Comparison of ENCODE assay signal across 15 mouse cellular contexts in the genomic region with DNA sequence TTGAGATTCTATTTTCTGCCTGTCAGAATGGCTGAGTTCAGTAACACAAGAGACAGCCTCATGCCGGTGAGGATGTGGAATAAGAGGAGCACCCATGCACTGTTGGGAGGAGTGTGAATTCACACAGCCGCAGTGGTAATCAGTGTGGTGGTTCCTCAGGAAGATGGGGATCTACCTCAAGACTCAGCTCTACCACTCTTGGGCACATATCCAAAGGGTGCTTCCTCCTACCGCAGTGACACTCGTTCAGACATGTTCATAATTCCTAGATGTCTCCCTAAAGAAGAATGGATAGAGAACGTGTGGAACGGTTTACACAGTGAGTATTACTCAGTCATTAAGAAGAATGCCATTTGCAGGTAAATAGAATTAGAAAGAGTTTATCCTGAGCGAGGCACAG. TPM values are rescaled to one million over a fixed set of nuclear protein-coding genes. Genes with fewer than 3 reads are reported as not detected.
DNase-seq lines count a peak whose midpoint lies in the region; ATAC-seq and TF ChIP-seq lines count a peak whose summit lies in the region.
"Had no signal": no experiment of that assay in that cellular context is flagged by ENCODE, and none has a peak within 500 bp of the region (broad histone marks: within the 10 kb centered on the region; RNA-seq: fewer than 3 reads in every experiment).

No protein-coding gene starts in this region.

- no peak overlapping the region for H3K9ac ChIP-seq in kidney, embryonic 16.5 days (replicated peaks; ENCODE audit: low read length)
- H3K9ac ChIP-seq in embryonic facial prominence, embryonic 13.5 days, result no peak overlapping the region
- peak overlapping the region; percentile 37 for H3K9ac ChIP-seq in liver, postnatal 0 days (replicated peaks)

- H3K4me3 ChIP-seq in cerebellum, adult 2 months (replicated peaks; ENCODE audit: insufficient read depth, low read depth, low read length), result peak overlapping the region; percentile 32
- no peak overlapping the region; the same call in 1 of the 2 replicates for H3K4me3 ChIP-seq in kidney, embryonic 16.5 days (ENCODE audit: low read length)
- H3K4me3 ChIP-seq in embryonic facial prominence, embryonic 13.5 days, result no peak overlapping the region
- H3K4me3 ChIP-seq in liver, postnatal 0 days (ENCODE audit: low read depth, low read length), result peak overlapping the region; percentile 76; the same call in 1 of the 2 replicates
- H3K4me3 ChIP-seq: erythroblast, embryonic 14.5 days had no signal

- DNase-seq in cerebellum, adult 2 months, result no peak
- DNase-seq in cerebellum, postnatal 25 days, result no peak
- DNase-seq in kidney, adult 9 months, result no peak
- no peak for DNase-seq in liver, postnatal 0 days
- DNase-seq in spleen, adult 12 weeks (ENCODE audit: low spot score), result no peak
- no peak for DNase-seq in ovary, adult 18-20 months (ENCODE audit: low spot score)
- DNase-seq: adrenal gland, adult 8-10 months; gastrocnemius, postnatal 14 days; thymus, adult 2 months had no signal

- H3K4me2 ChIP-seq in kidney, embryonic 16.5 days (replicated peaks; ENCODE audit: low read depth, low read length), result peak overlapping the region; percentile 20; the same call in 1 of the 2 replicates
- peak overlapping the region; percentile 92 for H3K4me2 ChIP-seq in embryonic facial prominence, embryonic 13.5 days
- peak overlapping the region; percentile 94 for H3K4me2 ChIP-seq in liver, postnatal 0 days (ENCODE audit: low read depth, low read length)

- no peaks in the 10 kb centered on the region for H3K9me3 ChIP-seq in kidney, embryonic 16.5 days (ENCODE audit: low read length)
- H3K9me3 ChIP-seq in embryonic facial prominence, embryonic 13.5 days, result no peaks in the 10 kb centered on the region
- H3K9me3 ChIP-seq in liver, postnatal 0 days (ENCODE audit: low read length), result no peaks in the 10 kb centered on the region

- peaks cover 14% of the 10 kb centered on the region for H3K4me1 ChIP-seq in cerebellum, adult 2 months (ENCODE audit: control insufficient read depth, insufficient read depth, low read length)
- H3K4me1 ChIP-seq in kidney, embryonic 16.5 days (ENCODE audit: insufficient read depth, low read length), result peaks cover 16% of the 10 kb centered on the region; the same call in 1 of the 2 replicates
- H3K4me1 ChIP-seq in embryonic facial prominence, embryonic 13.5 days, result peaks cover 33% of the 10 kb centered on the region
- H3K4me1 ChIP-seq in liver, postnatal 0 days (ENCODE audit: insufficient read depth), result peaks cover 26% of the 10 kb centered on the region; the same call in 1 of the 2 replicates

- no peaks in the 10 kb centered on the region for H3K36me3 ChIP-seq in kidney, embryonic 16.5 days (ENCODE audit: insufficient read depth, low read length)
- H3K36me3 ChIP-seq in embryonic facial prominence, embryonic 13.5 days, result no peaks in the 10 kb centered on the region
- H3K36me3 ChIP-seq in liver, postnatal 0 days (replicated peaks; ENCODE audit: insufficient read depth, low read length), result no peaks in the 10 kb centered on the region

- no peak overlapping the region for H3K27ac ChIP-seq in cerebellum, adult 2 months (ENCODE audit: insufficient read depth, low read length)
- H3K27ac ChIP-seq in kidney, embryonic 16.5 days (ENCODE audit: low read length), result no peak overlapping the region
- no peak overlapping the region for H3K27ac ChIP-seq in embryonic facial prominence, embryonic 13.5 days
- H3K27ac ChIP-seq in liver, postnatal 0 days (ENCODE audit: low read depth), result peak overlapping the region; percentile 36
- H3K27ac ChIP-seq: macrophage had no signal

- no peaks in the 10 kb centered on the region for H3K27me3 ChIP-seq in cerebellum, adult 2 months (ENCODE audit: control insufficient read depth, insufficient read depth, low read length)
- H3K27me3 ChIP-seq in kidney, embryonic 16.5 days (ENCODE audit: insufficient read depth, low read length), result peaks cover 8% of the 10 kb centered on the region; the same call in 1 of the 2 replicates
- H3K27me3 ChIP-seq in embryonic facial prominence, embryonic 13.5 days, result peaks cover 7% of the 10 kb centered on the region
- no peaks in the 10 kb centered on the region for H3K27me3 ChIP-seq in liver, postnatal 0 days (ENCODE audit: insufficient read depth, low read length)

- no peak for TF ChIP-seq POLR2A in cerebellum, adult 2 months (IDR thresholded peaks at IDR 0.05; ENCODE audit: borderline replicate concordance, insufficient read depth, low read length)

- 12% methylated on average over 7 of the region's 7 CpGs for WGBS in cerebellum, adult 2 months
- 85% methylated on average over 7 of the region's 7 CpGs for WGBS in kidney, embryonic 16.5 days
- 65% methylated on average over 7 of the region's 7 CpGs for WGBS in embryonic facial prominence, embryonic 13.5 days
- 67% methylated on average over 7 of the region's 7 CpGs for WGBS in liver, postnatal 0 days (ENCODE audit: insufficient replicate concordance)

- ATAC-seq in kidney, embryonic 16.5 days (ENCODE audit: low FRiP score, low TSS enrichment), result no peak
- ATAC-seq in embryonic facial prominence, embryonic 13.5 days (ENCODE audit: insufficient number of reproducible peaks, insufficient read depth, low FRiP score, low TSS enrichment, low read depth), result no peak
- no peak for ATAC-seq in liver, postnatal 0 days

- TF ChIP-seq CTCF in cerebellum, adult 2 months (IDR thresholded peaks at IDR 0.05; ENCODE audit: borderline replicate concordance, insufficient read depth, low read depth, low read length), result no peak
- no peak for TF ChIP-seq CTCF in liver, postnatal 0 days (IDR thresholded peaks at IDR 0.05; ENCODE audit: low read depth)

- no peak for TF ChIP-seq EP300 in liver, postnatal 0 days (IDR thresholded peaks at IDR 0.05; ENCODE audit: low read depth)

RNA-seq across cellular contexts. Expression of a gene that starts 3.1 kb away (rescaled TPM):
- 25.0 and 26.7 TPM in 2 replicates for polyA plus RNA-seq in cerebellum, adult 2 months (2012; rRNA removed)
- 3.7 and 3.9 TPM in 2 replicates for polyA plus RNA-seq in kidney, embryonic 16.5 days (2015; fragmentation: Nextera tagmentation; extraction: Ambion mirVana)
- polyA plus RNA-seq in embryonic facial prominence, embryonic 13.5 days (2015; fragmentation: Nextera tagmentation; extraction: Ambion mirVana), result 5.3 and 5.5 TPM in 2 replicates
- 7.1 and 8.6 TPM in 2 replicates for polyA plus RNA-seq in liver, postnatal 0 days (2015; fragmentation: Nextera tagmentation; extraction: Ambion mirVana)

RNA-seq across cellular contexts. Expression of a gene that starts 52.1 kb away (rescaled TPM):
- polyA plus RNA-seq in cerebellum, adult 2 months (2012; rRNA removed), result 1.9 and 2.2 TPM in 2 replicates
- not detected in 2 replicates for polyA plus RNA-seq in kidney, embryonic 16.5 days (2015; fragmentation: Nextera tagmentation; extraction: Ambion mirVana)
- 0.13 TPM in 1 of 2 replicates, not detected in the other for polyA plus RNA-seq in embryonic facial prominence, embryonic 13.5 days (2015; fragmentation: Nextera tagmentation; extraction: Ambion mirVana)
- not detected in 2 replicates for polyA plus RNA-seq in liver, postnatal 0 days (2015; fragmentation: Nextera tagmentation; extraction: Ambion mirVana)
- polyA plus RNA-seq: erythroblast, embryonic 14.5 days; large intestine, adult 2 months; macrophage; small intestine, adult 2 months; thymus, adult 2 months had no signal

Comparison
In these comparisons a context has a peak if more than half of its experiments do, and no peak if none do; other contexts are left out.
1. H3K4me3 ChIP-seq: peak in cerebellum, adult 2 months (single experiment) and liver, postnatal 0 days (single experiment); none in kidney, embryonic 16.5 days (single experiment) and embryonic facial prominence, embryonic 13.5 days (single experiment).
2. H3K4me2 ChIP-seq: peak in every context shown above with its lines; median percentile 94 in liver, postnatal 0 days; 92 in embryonic facial prominence, embryonic 13.5 days; 20 in kidney, embryonic 16.5 days.